Mouse (Mus musculus) embryo, embryonic 10.5 days (tissue): Measurements from ENCODE around the gene Cacnb2.
A peak's percentile ranks its signal among the peaks of the same experiment; 100 is the strongest.

ENCODE experiments used
- DNase-seq: peaks from one replicate; pipeline ENCODE4 v3.0.0-alpha.2; 2015; ENCODE audit warnings: low spot score

The Cacnb2 gene

GRCm38 (mm10) chr2:14774857-14775495, 172.1 kb downstream of the Cacnb2 start:
- no peak for DNase-seq

- no peak for DNase-seq
Observed at GRCm38 (mm10) chr2:14787983-14788382, 185.1 kb downstream of the Cacnb2 start.

GRCm38 (mm10) chr2:14801446-14802046, 198.7 kb downstream of the Cacnb2 start:
- DNase-seq = no peak

GRCm38 (mm10) chr2:14807650-14808347, 204.9 kb downstream of the Cacnb2 start:
- peak; percentile 53 for DNase-seq

- no peak for DNase-seq
Observed at GRCm38 (mm10) chr2:14814977-14815376, 212.1 kb downstream of the Cacnb2 start.

GRCm38 (mm10) chr2:14818651-14819050, 215.8 kb downstream of the Cacnb2 start:
- no peak for DNase-seq

GRCm38 (mm10) chr2:14820946-14821345, 218.1 kb downstream of the Cacnb2 start:
- no peak for DNase-seq

- DNase-seq = peak; percentile 30
Observed at GRCm38 (mm10) chr2:14823105-14823504, 220.2 kb downstream of the Cacnb2 start.

- peak; percentile 59 for DNase-seq
Observed at GRCm38 (mm10) chr2:14823816-14824348, 221.0 kb downstream of the Cacnb2 start.

- DNase-seq = no peak
Observed at GRCm38 (mm10) chr2:14825146-14825545, 222.3 kb downstream of the Cacnb2 start.

GRCm38 (mm10) chr2:14829451-14829850, 226.6 kb downstream of the Cacnb2 start:
- DNase-seq = no peak

GRCm38 (mm10) chr2:14831308-14831707, 228.4 kb downstream of the Cacnb2 start:
- DNase-seq = no peak

- DNase-seq = no peak
Observed at GRCm38 (mm10) chr2:14834700-14835317, 231.9 kb downstream of the Cacnb2 start.

GRCm38 (mm10) chr2:14841272-14841671, 238.4 kb downstream of the Cacnb2 start:
- DNase-seq = no peak

GRCm38 (mm10) chr2:14846727-14847126, 243.8 kb downstream of the Cacnb2 start:
- DNase-seq = no peak

- DNase-seq = no peak
Observed at GRCm38 (mm10) chr2:14847188-14847587, 244.3 kb downstream of the Cacnb2 start.

GRCm38 (mm10) chr2:14850831-14851230, 247.9 kb downstream of the Cacnb2 start:
- DNase-seq = no peak

- peak; percentile 42 for DNase-seq
Observed at GRCm38 (mm10) chr2:14851383-14851782, 248.5 kb downstream of the Cacnb2 start.

- no peak for DNase-seq
Observed at GRCm38 (mm10) chr2:14854054-14854453, 251.2 kb downstream of the Cacnb2 start.

- no peak for DNase-seq
Observed at GRCm38 (mm10) chr2:14858301-14858700, 255.4 kb downstream of the Cacnb2 start.

GRCm38 (mm10) chr2:14860350-14860749, 257.5 kb downstream of the Cacnb2 start:
- DNase-seq = no peak

- DNase-seq = no peak
Observed at GRCm38 (mm10) chr2:14861613-14862012, 258.7 kb downstream of the Cacnb2 start.

GRCm38 (mm10) chr2:14862981-14863380, 260.1 kb downstream of the Cacnb2 start:
- no peak for DNase-seq
